Mouse (Mus musculus) bone marrow, adult 2 months (tissue): ENCODE results near the gene Emp1.

Source experiments
- CTCF ChIP-seq: fragments of 200-500 bp; IDR thresholded peaks from 2 replicates; pipeline ENCODE4 v1.5.1; 2011; ENCODE audit warnings: low read length, control low read depth; ENCODE audit not compliant: control insufficient read depth, insufficient read depth
- POLR2A ChIP-seq: fragments of 200-500 bp; IDR thresholded peaks from 2 replicates; pipeline ENCODE4 v1.6.1; 2011; ENCODE audit warnings: low read depth, mild to moderate bottlenecking, control low read depth, low read length, borderline replicate concordance; ENCODE audit not compliant: control insufficient read depth

GRCm38 (mm10) chr6:135397089-135397488, 34.7 kb downstream of the Emp1 start:
- TF ChIP-seq CTCF = no peak
- TF ChIP-seq POLR2A = no peak
